Mouse (Mus musculus): ENCODE measurements at regions not wholly inside any gene's neighbourhood (a gene's known extent, or its start where the extent isn't known, plus 50 kb on each side); places are given as distances from the start of the nearest gene placed in this dataset.

DNA sequence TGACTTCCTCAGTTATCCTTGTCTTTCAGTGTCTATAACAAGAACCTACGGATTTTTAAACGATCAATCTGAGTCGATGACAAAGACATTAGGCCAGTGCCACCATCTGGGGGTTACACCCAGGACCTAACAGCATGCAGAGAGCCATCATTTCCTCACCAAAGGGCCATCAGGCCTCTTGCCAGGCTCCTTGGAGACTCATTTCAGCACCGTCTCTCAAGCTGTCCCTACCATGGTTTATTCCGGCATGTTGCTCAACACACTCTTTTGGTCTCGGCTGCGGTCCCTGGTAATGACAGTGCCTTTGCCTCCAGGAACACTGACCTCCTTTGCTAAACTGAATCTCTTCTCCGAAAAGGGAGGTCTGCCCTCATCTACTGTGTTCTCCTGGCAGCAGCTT, 144.4 kb upstream of the Gm15217 start:
- TF ChIP-seq CTCF (IDR thresholded peaks at IDR 0.05; ENCODE audit: low read depth): no peak
- no peak for TF ChIP-seq EP300 (IDR thresholded peaks at IDR 0.05; ENCODE audit: low read depth)
